Mouse (Mus musculus): ENCODE data around the gene Rab11fip2. TPM values are rescaled to one million over a fixed set of nuclear protein-coding genes. Genes with fewer than 3 reads are reported as not detected.

The Rab11fip2 gene
- polyA plus RNA-seq, 1 experiment = 0.30 TPM

DNA sequence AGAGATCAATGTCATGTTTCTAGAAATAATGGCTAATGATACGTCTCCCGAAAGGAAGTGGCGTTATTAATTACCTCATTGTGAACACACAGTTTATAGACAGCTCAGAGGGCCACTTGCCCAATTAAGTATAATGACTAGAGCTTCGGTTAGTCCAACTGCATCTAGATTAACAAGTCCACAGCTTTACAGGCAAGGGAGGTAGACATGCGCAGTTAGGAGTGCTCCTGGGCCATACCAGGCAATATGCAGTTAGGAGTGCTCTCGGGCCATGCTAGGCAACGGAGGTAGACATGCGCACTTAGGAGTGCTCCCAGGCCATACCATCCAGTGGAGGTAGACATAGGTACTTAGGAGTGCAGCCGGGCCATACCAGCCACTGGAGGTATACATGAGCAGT lies 76.8 kb downstream of the Rab11fip2 start:
- no peak for TF ChIP-seq FLI1 (IDR thresholded peaks at IDR 0.05; ENCODE audit: low read length)
- TF ChIP-seq GATA1 (IDR thresholded peaks at IDR 0.05; ENCODE audit: borderline replicate concordance, low read length) = no peak
- H3K36me3 ChIP-seq (replicated peaks; ENCODE audit: low read length) = no peaks in the 10 kb centered on the region

DNA sequence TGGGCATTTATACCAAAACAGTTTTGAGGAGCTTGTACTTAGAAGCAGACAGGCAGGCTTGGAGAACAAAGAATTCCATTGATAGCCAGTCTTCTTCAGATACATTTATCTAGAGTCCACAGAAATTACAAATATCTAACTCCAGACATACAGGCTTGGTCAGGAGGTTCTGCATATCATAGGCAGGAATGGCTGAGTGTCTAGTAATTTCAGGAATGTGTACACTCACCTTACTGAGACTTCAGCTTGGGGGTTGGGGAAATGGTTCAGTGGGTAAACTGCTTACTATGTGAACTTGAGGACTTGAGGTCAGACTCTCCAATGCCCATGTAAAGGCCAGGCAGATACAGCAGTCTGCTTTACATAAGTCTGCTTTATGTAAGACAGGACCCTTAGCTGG lies 81.0 kb downstream of the Rab11fip2 start:
- no peak for TF ChIP-seq FLI1 (IDR thresholded peaks at IDR 0.05; ENCODE audit: low read length)
- TF ChIP-seq GATA1 (IDR thresholded peaks at IDR 0.05; ENCODE audit: borderline replicate concordance, low read length) = no peak
- Histone ChIP-seq H3K4me1 (no peaks in the 10 kb centered on the region), H3K9me3 (peaks cover 6% of the 10 kb centered on the region), H3K36me3 (replicated peaks; ENCODE audit: low read length) (no peaks in the 10 kb centered on the region), H3K4me3 (replicated peaks) (no peak overlapping the region), H3K27me3 (replicated peaks) (peaks cover 2% of the 10 kb centered on the region)

More for the DNA sequence above, 76.8 kb downstream of the Rab11fip2 start:
- Histone ChIP-seq H3K4me1 (no peaks in the 10 kb centered on the region), H3K9me3 (no peaks in the 10 kb centered on the region), H3K4me3 (replicated peaks) (no peak overlapping the region), H3K27me3 (replicated peaks) (peaks cover 2% of the 10 kb centered on the region)

DNA sequence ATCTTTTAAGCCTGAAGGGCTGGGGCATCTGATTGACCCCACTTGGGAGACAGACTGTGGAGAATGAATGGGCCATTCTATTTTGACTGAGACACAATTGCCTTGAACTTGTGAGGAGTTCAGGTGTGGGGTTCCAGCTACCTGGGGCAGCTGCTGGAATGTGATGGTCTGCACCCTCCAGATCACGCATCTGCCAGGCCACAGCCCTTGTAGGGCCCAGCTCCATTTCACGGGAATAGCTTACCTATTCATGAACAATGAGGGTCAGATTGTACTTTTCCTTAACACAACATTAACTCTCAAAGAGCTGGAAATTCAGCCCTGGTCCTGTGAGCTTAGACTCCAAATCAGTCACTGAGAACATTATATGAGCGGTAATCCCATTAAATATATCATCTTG lies 82.7 kb downstream of the Rab11fip2 start:
- no peak for TF ChIP-seq GATA1 (IDR thresholded peaks at IDR 0.05; ENCODE audit: borderline replicate concordance, low read length)
- TF ChIP-seq FLI1 (IDR thresholded peaks at IDR 0.05; ENCODE audit: low read length) = no peak
- Histone ChIP-seq H3K4me3 (replicated peaks) (no peak overlapping the region), H3K4me1 (no peaks in the 10 kb centered on the region), H3K9me3 (peaks cover 13% of the 10 kb centered on the region), H3K27me3 (replicated peaks) (no peaks in the 10 kb centered on the region), H3K36me3 (replicated peaks; ENCODE audit: low read length) (no peaks in the 10 kb centered on the region)

DNA sequence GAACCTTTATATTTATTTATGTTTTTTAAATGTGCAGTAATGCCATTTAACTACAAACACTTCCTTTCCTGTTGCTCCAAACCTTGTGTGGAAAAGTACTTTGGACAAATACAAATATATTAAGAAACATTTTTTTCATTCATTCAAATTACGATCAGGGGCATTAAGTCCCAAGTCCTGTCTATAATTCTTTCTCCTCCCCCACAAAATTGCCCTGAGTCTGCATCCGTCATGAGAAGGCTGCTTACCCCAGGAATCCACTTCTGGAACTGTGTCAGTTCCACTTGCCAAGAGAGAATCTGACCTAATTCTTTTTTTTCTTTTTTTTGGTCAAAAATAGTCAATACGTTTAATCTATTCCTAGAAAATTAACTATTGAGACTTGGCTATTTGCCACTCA lies 90.4 kb downstream of the Rab11fip2 start:
- H3K9me3 ChIP-seq = peaks cover 13% of the 10 kb centered on the region
- no peaks in the 10 kb centered on the region for H3K4me1 ChIP-seq
- no peak overlapping the region for H3K4me3 ChIP-seq (replicated peaks)
- no peaks in the 10 kb centered on the region for H3K36me3 ChIP-seq (replicated peaks; ENCODE audit: low read length)
- TF ChIP-seq FLI1 (IDR thresholded peaks at IDR 0.05; ENCODE audit: low read length) (no peak), GATA1 (IDR thresholded peaks at IDR 0.05; ENCODE audit: borderline replicate concordance, low read length) (no peak)
- no peaks in the 10 kb centered on the region for H3K27me3 ChIP-seq (replicated peaks)
